Mouse (Mus musculus) E14TG2a.4 (cell line): ENCODE data around the gene Nr0b2.
A peak's percentile ranks its signal among the peaks of the same experiment; 100 is the strongest.

Source experiments
- H3K27me3 ChIP-seq: 2 replicates; pipeline ENCODE4 v1.6.1; 2014; ENCODE audit warnings: low read length, control low read depth; ENCODE audit not compliant: insufficient read depth
- H3K36me3 ChIP-seq: 2 replicates; pipeline ENCODE4 v1.6.1; 2014; ENCODE audit warnings: low read length, control low read depth; ENCODE audit not compliant: insufficient read depth
- H3K4me1 ChIP-seq: replicated peaks from 2 replicates; pipeline ENCODE4 v1.6.1; 2014; ENCODE audit warnings: low read depth, low read length, control low read depth
- H3K4me3 ChIP-seq: replicated peaks from 2 replicates; pipeline ENCODE4 v1.5.1; 2014; ENCODE audit warnings: mild to moderate bottlenecking, low read length
- H3K9me3 ChIP-seq: 2 replicates; pipeline ENCODE4 v1.6.1; 2014; ENCODE audit warnings: low read length, control low read depth
- CTCF ChIP-seq: conservative IDR thresholded peaks from 2 replicates; pipeline ENCODE4 v1.5.1; 2014; ENCODE audit warnings: low read length
- NANOG ChIP-seq: IDR thresholded peaks from 2 replicates; pipeline ENCODE4 v1.6.1; 2014; ENCODE audit warnings: borderline replicate concordance, low read length, mixed read lengths
- POU5F1 ChIP-seq: IDR thresholded peaks from 2 replicates; pipeline ENCODE4 v1.6.1; 2014; ENCODE audit warnings: low read length, borderline replicate concordance

Nr0b2 gene

DNA sequence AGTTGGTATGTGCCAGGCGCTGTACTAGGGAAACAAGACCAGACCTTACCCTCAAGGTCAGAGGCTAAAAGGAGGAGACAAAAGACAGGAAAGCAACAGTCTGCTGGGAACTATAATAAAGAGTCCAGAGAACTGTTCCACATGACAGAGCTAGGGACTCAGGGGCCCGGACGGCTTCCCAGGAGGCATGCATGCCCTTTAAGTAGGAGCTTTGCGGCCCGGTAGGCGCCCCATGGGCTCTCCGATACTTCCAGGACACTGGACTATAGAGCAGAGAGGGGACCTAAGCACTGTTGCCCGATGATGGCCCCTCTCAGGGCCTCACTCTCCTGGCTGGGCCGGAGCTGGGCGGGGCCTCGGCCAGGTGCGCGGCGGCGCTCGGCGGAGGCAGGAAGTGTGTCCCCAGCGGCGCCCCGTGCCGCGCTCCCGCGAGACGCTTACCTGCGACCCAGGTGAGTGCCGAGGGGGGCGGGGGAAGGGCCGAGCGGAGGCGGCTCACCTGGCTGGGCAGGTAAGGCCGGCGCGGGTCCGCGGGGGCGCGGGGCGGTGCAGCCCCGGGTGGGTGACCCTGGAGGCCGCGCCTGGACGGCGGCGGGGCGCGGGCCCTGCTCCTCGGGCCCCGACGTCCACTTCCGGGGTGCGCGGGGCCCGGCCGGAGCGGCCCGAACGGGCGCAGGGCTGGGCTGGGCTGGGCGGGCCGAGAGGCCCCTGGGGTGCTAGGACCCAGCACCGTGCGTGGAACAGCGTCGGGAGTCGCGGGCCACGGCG lies 34.4 kb upstream of the Nr0b2 start, which contains the start of gene Kdf1:
Kdf1 (plus strand) TSS at position 363 of the 768 bp plus-strand sequence.
- H3K36me3 ChIP-seq, result no peaks in the 10 kb centered on the region
- no peaks in the 10 kb centered on the region for H3K9me3 ChIP-seq
- peaks cover 28% of the 10 kb centered on the region for H3K27me3 ChIP-seq
- TF ChIP-seq CTCF (no peak), NANOG (no peak), POU5F1 (no peak)
- peak within 1 kb of the TSS; percentile 83 for H3K4me3 ChIP-seq
- H3K4me1 ChIP-seq, result peaks cover 6% of the 10 kb centered on the region; the same call in 1 of the 2 replicates

DNA sequence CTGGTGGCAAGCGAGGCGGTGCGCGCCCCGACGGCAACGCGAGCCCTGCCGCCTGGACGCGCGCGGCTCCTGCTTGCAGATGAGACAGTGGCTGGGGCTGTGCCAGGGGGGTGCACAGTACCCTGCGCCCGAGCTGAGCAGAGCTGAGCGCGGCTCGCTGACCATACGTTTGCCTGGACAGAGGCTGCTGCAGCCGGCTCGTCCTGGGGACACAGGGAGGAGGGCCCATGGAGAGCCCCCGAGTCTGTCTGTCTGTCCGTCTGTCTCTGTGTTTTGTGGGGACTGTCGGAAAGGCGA lies 33.9 kb upstream of the Nr0b2 start:
- Histone ChIP-seq H3K4me1 (peaks cover 6% of the 10 kb centered on the region; the same call in 1 of the 2 replicates), H3K9me3 (no peaks in the 10 kb centered on the region), H3K27me3 (peaks cover 28% of the 10 kb centered on the region), H3K4me3 (peak overlapping the region; percentile 83), H3K36me3 (no peaks in the 10 kb centered on the region)
- no peak for TF ChIP-seq POU5F1
- no peak for TF ChIP-seq CTCF
- no peak for TF ChIP-seq NANOG

DNA sequence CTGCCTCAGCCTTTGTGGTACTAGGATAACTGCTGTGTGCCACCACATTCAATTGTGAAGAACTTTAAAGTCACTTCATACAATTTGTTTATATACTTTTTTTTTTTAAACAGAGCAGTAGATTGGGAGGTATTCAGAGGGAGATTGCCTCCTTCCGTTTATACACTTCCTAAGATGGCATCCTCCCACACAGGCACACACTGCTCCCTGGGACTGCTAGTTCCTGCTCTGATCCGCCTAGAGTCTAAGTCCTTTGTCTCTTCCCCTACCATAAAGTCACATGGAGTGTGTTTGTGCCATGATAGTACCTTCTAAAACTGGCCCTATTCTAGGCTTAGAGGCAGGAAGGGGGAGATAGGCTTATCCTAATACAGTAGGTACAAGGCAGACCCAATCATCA lies 31.7 kb upstream of the Nr0b2 start:
- peaks cover 6% of the 10 kb centered on the region; the same call in 1 of the 2 replicates for H3K4me1 ChIP-seq
- no peaks in the 10 kb centered on the region for H3K9me3 ChIP-seq
- H3K27me3 ChIP-seq, result peaks cover 28% of the 10 kb centered on the region
- TF ChIP-seq NANOG (no peak), POU5F1 (no peak)
- H3K36me3 ChIP-seq, result no peaks in the 10 kb centered on the region
- no peak overlapping the region for H3K4me3 ChIP-seq

DNA sequence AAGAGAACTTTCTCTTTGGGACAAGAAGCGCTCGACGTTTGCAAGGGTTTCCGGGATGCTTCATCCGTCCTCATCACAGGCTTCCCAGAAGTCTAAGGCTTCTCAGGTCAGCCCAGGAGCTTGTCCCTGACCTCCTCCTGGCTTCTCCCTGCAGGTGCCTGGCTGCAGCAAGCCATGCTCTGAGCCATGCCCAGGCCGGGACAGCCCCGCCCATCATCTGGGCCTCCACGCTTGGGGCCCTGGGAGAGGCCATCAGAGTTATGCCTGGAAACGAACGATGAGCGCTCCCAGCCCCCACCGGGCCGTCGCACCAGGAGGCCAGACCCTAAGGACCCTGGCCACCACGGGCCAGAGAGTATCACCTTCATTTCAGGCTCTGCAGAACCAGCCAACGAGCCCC lies 25.4 kb upstream of the Nr0b2 start:
- H3K4me1 ChIP-seq, result peaks cover 39% of the 10 kb centered on the region
- TF ChIP-seq POU5F1 (no peak), CTCF (no peak), NANOG (no peak)
- H3K9me3 ChIP-seq, result no peaks in the 10 kb centered on the region
- peak overlapping the region; percentile 66 for H3K4me3 ChIP-seq
- H3K36me3 ChIP-seq, result peaks cover 52% of the 10 kb centered on the region
- H3K27me3 ChIP-seq, result no peaks in the 10 kb centered on the region

DNA sequence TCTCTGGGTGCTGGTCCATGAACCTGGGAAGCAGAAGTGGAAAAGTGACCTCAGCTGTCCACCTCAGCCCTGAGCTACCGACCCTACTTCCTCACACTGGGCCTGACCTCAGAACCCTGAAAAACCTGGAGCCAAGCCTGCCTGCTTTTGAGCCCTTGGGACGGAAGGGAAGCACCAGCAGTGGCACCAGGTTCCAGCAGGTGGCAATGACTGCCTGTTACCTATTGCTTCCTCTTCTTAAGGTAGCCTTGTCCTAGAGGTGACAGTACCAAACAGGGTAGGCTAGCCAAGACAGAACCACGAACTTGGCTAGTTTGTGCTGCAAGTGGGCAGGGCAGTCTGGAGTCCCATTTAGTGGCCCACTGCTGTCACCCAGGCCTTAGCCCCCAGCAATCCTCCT lies 20.4 kb upstream of the Nr0b2 start:
- H3K9me3 ChIP-seq, result no peaks in the 10 kb centered on the region
- peaks cover 98% of the 10 kb centered on the region for H3K36me3 ChIP-seq
- peaks cover 63% of the 10 kb centered on the region for H3K4me1 ChIP-seq
- H3K27me3 ChIP-seq, result no peaks in the 10 kb centered on the region
- TF ChIP-seq POU5F1, result no peak
- no peak for TF ChIP-seq CTCF
- no peak for TF ChIP-seq NANOG
- H3K4me3 ChIP-seq, result no peak overlapping the region

DNA sequence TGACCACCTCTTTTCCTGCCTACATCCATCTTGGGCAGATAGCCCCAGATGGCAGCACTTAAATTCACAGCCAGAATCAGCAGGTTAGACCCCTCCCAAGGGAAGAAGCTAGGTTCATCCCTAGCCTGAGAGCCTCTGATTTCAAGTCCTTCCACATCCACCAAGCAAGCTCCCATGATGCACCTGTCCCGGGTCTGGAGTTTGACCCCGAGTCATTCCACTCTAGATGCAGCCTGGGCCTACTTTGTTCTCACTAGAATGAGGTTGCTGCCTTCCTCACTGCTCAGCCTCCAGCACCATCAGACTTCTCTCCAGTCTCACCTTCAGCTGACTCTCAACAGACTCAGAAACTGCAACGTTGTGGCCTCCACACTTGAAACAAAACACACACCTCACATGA lies 17.1 kb upstream of the Nr0b2 start:
- no peaks in the 10 kb centered on the region for H3K9me3 ChIP-seq
- TF ChIP-seq POU5F1 (no peak), NANOG (no peak), CTCF (no peak)
- peaks cover 61% of the 10 kb centered on the region for H3K4me1 ChIP-seq
- H3K27me3 ChIP-seq, result no peaks in the 10 kb centered on the region
- H3K36me3 ChIP-seq, result peaks cover 94% of the 10 kb centered on the region
- no peak overlapping the region for H3K4me3 ChIP-seq

DNA sequence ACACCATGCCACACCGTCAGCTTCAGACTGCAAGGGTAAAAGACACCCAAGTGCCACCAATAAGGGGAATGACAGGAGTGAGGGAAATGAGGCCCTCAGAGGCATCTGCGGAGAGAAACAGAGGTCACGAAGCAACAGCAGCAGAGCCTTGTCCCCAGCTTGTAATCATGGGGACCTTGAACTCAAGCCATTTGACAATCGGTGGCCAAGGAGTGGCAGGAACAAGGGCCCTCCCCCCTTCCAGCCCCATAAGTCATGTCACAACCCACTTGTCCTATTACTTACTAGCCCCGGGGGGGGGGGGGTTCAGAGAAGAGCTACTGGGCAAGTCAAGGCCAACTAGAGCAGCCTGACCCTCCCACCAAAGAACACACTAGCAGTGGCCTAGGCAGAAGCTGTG lies 16.5 kb upstream of the Nr0b2 start:
- no peak for TF ChIP-seq NANOG
- TF ChIP-seq CTCF, result no peak
- no peak for TF ChIP-seq POU5F1

DNA sequence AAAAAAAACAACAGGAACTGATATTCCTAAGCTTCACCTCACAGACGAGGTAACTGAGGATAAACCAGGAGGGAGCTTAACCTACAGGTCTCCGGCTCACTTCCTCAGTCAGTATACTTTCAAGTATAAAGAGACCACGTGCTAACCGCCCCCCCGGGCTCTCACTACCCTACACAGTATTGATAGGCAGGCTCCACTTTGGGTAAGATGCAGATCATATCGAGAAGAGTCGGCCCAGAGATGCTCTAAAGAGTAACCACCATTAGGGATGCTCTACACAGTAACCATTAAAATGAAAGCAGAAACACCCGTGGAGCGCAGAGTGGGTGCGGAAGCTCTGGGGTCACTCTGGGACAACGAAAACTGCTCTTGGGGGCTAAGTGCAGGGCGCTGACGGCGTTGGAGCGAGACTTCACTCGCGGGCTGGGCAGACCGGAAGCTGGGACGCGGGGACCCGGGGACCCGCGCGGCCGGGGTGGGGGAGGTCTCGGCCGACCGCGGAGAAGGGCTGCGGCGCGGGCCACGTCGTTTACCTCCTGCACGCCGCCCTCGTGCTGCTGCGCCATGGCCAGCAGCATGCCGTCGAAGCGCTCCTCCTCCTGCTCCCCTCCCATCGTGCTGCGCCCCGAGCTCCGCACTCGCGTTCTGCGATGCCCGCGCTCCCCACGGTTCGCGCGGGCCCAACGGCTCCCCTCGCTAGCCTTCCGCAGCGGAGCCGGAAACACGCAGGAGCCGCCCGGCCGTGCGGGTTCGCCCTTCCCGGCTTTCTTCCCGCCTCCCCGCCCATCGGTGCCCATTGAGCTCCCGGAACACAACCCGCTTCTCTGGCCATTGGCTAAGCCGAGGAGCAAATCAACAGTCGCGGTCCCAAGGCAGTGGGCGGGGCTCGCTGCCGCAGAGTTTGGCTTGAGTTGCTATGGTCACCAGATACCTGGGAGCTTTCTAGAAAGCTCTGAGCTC lies 7.6 kb upstream of the Nr0b2 start, which contains the start of gene Nudc:
Nudc (minus strand) TSS at position 725 of the 960 bp plus-strand sequence.
- peak within 1 kb of the TSS; percentile 98 for H3K4me3 ChIP-seq
- peaks cover 4% of the 10 kb centered on the region; the same call in 1 of the 2 replicates for H3K27me3 ChIP-seq
- peaks cover 39% of the 10 kb centered on the region for H3K36me3 ChIP-seq
- TF ChIP-seq NANOG (no peak), CTCF (no peak), POU5F1 (no peak)
- H3K9me3 ChIP-seq, result no peaks in the 10 kb centered on the region
- peaks cover 49% of the 10 kb centered on the region for H3K4me1 ChIP-seq

More for the DNA sequence above, 16.5 kb upstream of the Nr0b2 start:
- H3K4me3 ChIP-seq, result no peak overlapping the region
- peaks cover 62% of the 10 kb centered on the region for H3K4me1 ChIP-seq
- no peaks in the 10 kb centered on the region for H3K9me3 ChIP-seq
- no peaks in the 10 kb centered on the region for H3K27me3 ChIP-seq
- peaks cover 94% of the 10 kb centered on the region for H3K36me3 ChIP-seq
